Mouse (Mus musculus): ENCODE data around the gene Kif18a. TPM values are rescaled to one million over a fixed set of nuclear protein-coding genes. Genes with fewer than 3 reads are reported as not detected.

Gene Kif18a
- total and polyA plus RNA-seq, 2 experiments = 0.05 to 1.0 TPM

DNA sequence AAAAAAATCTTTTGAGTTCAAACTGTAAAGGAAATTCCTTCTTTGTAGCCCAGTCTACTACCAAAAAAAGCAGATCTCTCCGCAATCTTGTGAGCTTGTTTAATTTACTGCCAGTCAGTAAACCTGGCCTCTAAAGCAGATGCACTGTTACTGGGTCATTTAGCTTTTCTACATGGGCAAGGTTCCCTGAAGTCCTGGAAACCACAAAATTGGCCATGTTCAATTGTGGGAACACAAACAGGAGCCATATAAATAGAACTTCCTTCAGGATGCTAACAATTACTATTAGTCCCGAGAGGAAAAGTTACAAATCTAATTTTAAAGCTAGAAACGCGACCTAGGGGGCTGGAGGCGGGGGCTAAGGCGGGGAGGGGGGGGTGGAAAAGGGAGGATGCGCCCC, 2.9 kb upstream of the Kif18a start:
- no peaks in the 10 kb centered on the region for H3K79me2 ChIP-seq (ENCODE audit: control insufficient read depth, insufficient read depth, low read length)
- peak; percentile 46 for DNase-seq (ENCODE audit: extremely low read depth, low read depth, low spot score)
- TF ChIP-seq POLR2A (IDR thresholded peaks at IDR 0.05; ENCODE audit: extremely low read depth, insufficient read depth, low read length) (no peak), CTCF (IDR thresholded peaks at IDR 0.05; ENCODE audit: low read depth, low read length) (no peak)
- H3K9ac ChIP-seq (ENCODE audit: low read depth, low read length) = peak overlapping the region; percentile 80
- no peaks in the 10 kb centered on the region for H3K27me3 ChIP-seq (ENCODE audit: control insufficient read depth, insufficient read depth, low read length)
- 0 out of 2 replicates have a peak, but pooled peaks cover 3% of the 10 kb centered on the region for H3K4me1 ChIP-seq (ENCODE audit: control insufficient read depth, insufficient read depth, low read length)
- WGBS = 2% methylated on average over 7 of the region's 7 CpGs
- peak overlapping the region; percentile 72 for H3K4me3 ChIP-seq (ENCODE audit: insufficient read depth, low read depth, low read length)
- no peak overlapping the region for H3K27ac ChIP-seq (replicated peaks; ENCODE audit: insufficient read depth, low read depth, low read length)
- no peaks in the 10 kb centered on the region for H3K36me3 ChIP-seq (ENCODE audit: control insufficient read depth, insufficient read depth, low read length)

DNA sequence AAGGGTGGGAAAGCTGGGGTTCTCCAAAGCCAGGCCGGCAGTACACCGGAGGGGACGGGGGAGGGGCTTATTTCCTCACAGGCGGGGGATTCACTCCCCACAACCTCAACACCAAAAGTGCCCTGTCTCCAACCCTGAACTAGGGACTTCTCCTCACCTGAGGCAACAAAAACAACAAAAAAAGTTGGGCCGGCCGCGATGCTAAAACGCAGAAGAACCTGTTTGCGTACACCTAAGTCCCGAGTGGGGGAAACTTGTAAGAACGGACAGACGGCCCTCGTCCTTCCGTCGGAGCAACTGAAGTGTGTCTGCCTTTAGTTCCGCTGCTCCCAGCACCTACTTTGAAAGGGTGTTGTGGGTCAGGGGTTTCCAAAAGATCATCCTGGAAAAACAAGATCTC, 2.5 kb upstream of the Kif18a start:
- Histone ChIP-seq H3K4me3 (ENCODE audit: insufficient read depth, low read depth, low read length) (peak overlapping the region; percentile 72), H3K4me1 (ENCODE audit: control insufficient read depth, insufficient read depth, low read length) (0 out of 2 replicates have a peak, but pooled peaks cover 3% of the 10 kb centered on the region), H3K9ac (ENCODE audit: low read depth, low read length) (peak overlapping the region; percentile 80), H3K79me2 (ENCODE audit: control insufficient read depth, insufficient read depth, low read length) (no peaks in the 10 kb centered on the region), H3K36me3 (ENCODE audit: control insufficient read depth, insufficient read depth, low read length) (no peaks in the 10 kb centered on the region), H3K27ac (replicated peaks; ENCODE audit: insufficient read depth, low read depth, low read length) (0 out of 2 replicates have a peak overlapping the region, but pooled peaks have one; percentile 46), H3K27me3 (ENCODE audit: control insufficient read depth, insufficient read depth, low read length) (no peaks in the 10 kb centered on the region)
- peak; percentile 64 for DNase-seq (ENCODE audit: extremely low read depth, low read depth, low spot score)
- TF ChIP-seq POLR2A (IDR thresholded peaks at IDR 0.05; ENCODE audit: extremely low read depth, insufficient read depth, low read length) (no peak), CTCF (IDR thresholded peaks at IDR 0.05; ENCODE audit: low read depth, low read length) (no peak)
- under 1% methylated on average over 16 of the region's 16 CpGs for WGBS

DNA sequence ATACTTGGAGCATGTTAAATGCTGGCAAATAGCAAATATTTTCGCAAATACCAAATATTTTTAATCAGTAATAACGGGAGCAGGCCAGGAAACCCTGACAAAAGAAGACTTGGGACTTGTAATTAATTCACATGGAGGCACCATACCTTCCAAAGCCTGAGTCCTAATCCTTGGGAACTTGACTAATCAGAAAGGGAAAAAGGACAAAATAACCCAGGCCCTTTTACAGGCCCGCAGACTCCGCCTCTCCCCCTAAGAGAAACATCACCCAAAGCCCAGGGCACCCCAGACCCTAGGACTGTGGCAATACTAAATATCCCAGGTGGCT, 302 bp upstream of the Kif18a start:
- peak overlapping the region; percentile 40; the same call in 1 of the 2 replicates for H3K9ac ChIP-seq (ENCODE audit: low read depth, low read length)
- TF ChIP-seq POLR2A (IDR thresholded peaks at IDR 0.05; ENCODE audit: extremely low read depth, insufficient read depth, low read length) = no peak
- TF ChIP-seq CTCF (IDR thresholded peaks at IDR 0.05; ENCODE audit: low read depth, low read length) = no peak
- H3K27ac ChIP-seq (replicated peaks; ENCODE audit: insufficient read depth, low read depth, low read length) = no peak overlapping the region

DNA sequence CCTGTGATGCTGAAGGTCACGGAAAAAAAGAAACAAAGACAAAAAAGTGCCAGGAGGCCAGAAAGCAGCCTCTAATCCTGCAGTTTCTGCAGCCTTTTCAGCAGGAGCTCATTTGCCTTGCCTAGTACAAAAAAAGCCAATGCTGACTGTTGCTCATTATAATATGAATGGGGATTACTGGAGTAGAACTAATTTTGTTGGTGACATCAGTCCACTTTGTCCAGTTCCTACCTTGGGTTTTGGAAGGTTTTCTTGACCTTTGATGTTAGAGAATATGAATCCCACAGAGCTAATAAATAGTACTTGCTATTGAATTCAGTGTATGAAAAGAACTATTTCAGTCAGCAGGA, 778 bp downstream of the Kif18a start:
- H3K4me3 ChIP-seq (ENCODE audit: insufficient read depth, low read depth, low read length) = peak overlapping the region; percentile 86
- WGBS = 0% methylated on average over 1 of the region's 1 CpGs
- no peak for DNase-seq (ENCODE audit: extremely low read depth, low read depth, low spot score)
- no peaks in the 10 kb centered on the region; the same call in 1 of the 2 replicates for H3K79me2 ChIP-seq (ENCODE audit: control insufficient read depth, insufficient read depth, low read length)
- 0 out of 2 replicates have a peak, but pooled peaks cover 3% of the 10 kb centered on the region for H3K4me1 ChIP-seq (ENCODE audit: control insufficient read depth, insufficient read depth, low read length)
- H3K27ac ChIP-seq (replicated peaks; ENCODE audit: insufficient read depth, low read depth, low read length) = no peak overlapping the region
- no peaks in the 10 kb centered on the region for H3K27me3 ChIP-seq (ENCODE audit: control insufficient read depth, insufficient read depth, low read length)
- no peaks in the 10 kb centered on the region for H3K36me3 ChIP-seq (ENCODE audit: control insufficient read depth, insufficient read depth, low read length)
- no peak for TF ChIP-seq CTCF (IDR thresholded peaks at IDR 0.05; ENCODE audit: low read depth, low read length)
- no peak for TF ChIP-seq POLR2A (IDR thresholded peaks at IDR 0.05; ENCODE audit: extremely low read depth, insufficient read depth, low read length)
- no peak overlapping the region; the same call in 1 of the 2 replicates for H3K9ac ChIP-seq (ENCODE audit: low read depth, low read length)

More for the DNA sequence above, 302 bp upstream of the Kif18a start:
- WGBS = 6% methylated on average over 4 of the region's 4 CpGs
- no peaks in the 10 kb centered on the region for H3K27me3 ChIP-seq (ENCODE audit: control insufficient read depth, insufficient read depth, low read length)
- no peak for DNase-seq (ENCODE audit: extremely low read depth, low read depth, low spot score)
- peak overlapping the region; percentile 53 for H3K4me3 ChIP-seq (ENCODE audit: insufficient read depth, low read depth, low read length)
- H3K79me2 ChIP-seq (ENCODE audit: control insufficient read depth, insufficient read depth, low read length) = no peaks in the 10 kb centered on the region; the same call in 1 of the 2 replicates
- no peaks in the 10 kb centered on the region for H3K36me3 ChIP-seq (ENCODE audit: control insufficient read depth, insufficient read depth, low read length)
- 0 out of 2 replicates have a peak, but pooled peaks cover 3% of the 10 kb centered on the region for H3K4me1 ChIP-seq (ENCODE audit: control insufficient read depth, insufficient read depth, low read length)

DNA sequence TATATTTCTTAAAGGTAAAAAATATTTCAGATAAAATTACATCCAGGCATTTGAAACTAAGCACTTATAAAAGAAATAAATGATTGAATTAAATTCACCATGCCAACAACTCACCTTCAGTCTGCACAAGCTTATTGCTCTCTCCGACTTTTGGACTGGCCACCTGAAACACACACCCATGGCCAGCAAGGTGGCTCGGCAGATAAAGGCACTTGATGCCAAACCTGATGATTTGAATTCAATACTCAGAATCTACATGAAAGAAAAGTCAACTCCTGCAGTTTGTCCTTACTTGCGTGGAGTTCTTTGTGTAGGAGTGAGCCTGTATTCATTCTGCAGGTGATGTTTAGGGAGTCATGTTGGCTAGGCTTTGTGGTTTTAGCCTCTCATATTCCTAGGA, 3.6 kb downstream of the Kif18a start:
- WGBS = 96% methylated on average over 3 of the region's 3 CpGs
- Histone ChIP-seq H3K4me1 (ENCODE audit: control insufficient read depth, insufficient read depth, low read length) (0 out of 2 replicates have a peak, but pooled peaks cover 3% of the 10 kb centered on the region), H3K36me3 (ENCODE audit: control insufficient read depth, insufficient read depth, low read length) (no peaks in the 10 kb centered on the region), H3K79me2 (ENCODE audit: control insufficient read depth, insufficient read depth, low read length) (no peaks in the 10 kb centered on the region; the same call in 1 of the 2 replicates), H3K4me3 (ENCODE audit: insufficient read depth, low read depth, low read length) (no peak overlapping the region), H3K9ac (ENCODE audit: low read depth, low read length) (no peak overlapping the region), H3K27me3 (ENCODE audit: control insufficient read depth, insufficient read depth, low read length) (no peaks in the 10 kb centered on the region), H3K27ac (replicated peaks; ENCODE audit: insufficient read depth, low read depth, low read length) (no peak overlapping the region)
- no peak for DNase-seq (ENCODE audit: extremely low read depth, low read depth, low spot score)
- TF ChIP-seq POLR2A (IDR thresholded peaks at IDR 0.05; ENCODE audit: extremely low read depth, insufficient read depth, low read length) (no peak), CTCF (IDR thresholded peaks at IDR 0.05; ENCODE audit: low read depth, low read length) (no peak)

DNA sequence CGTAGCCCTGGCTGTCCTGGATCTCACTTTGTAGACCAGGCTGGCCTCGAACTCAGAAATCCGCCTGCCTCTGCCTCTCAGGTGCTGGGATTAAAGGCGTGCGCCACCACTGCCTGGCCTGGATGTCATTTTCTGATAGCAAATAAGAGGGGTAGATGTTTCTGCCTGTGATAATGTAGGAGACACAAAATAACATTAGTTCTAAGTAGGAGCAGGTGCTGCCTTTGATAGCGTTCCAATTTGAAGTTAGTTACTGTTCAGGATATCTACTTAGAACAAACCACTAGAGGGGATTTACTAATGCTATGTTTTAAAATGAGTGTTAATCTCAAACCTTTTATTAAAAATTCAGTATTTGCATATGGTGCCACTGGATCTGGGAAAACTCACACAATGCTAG, 8.8 kb downstream of the Kif18a start:
- no peak for DNase-seq (ENCODE audit: extremely low read depth, low read depth, low spot score)
- Histone ChIP-seq H3K27ac (replicated peaks; ENCODE audit: insufficient read depth, low read depth, low read length) (no peak overlapping the region), H3K4me3 (ENCODE audit: insufficient read depth, low read depth, low read length) (no peak overlapping the region), H3K36me3 (ENCODE audit: control insufficient read depth, insufficient read depth, low read length) (no peaks in the 10 kb centered on the region), H3K9ac (ENCODE audit: low read depth, low read length) (no peak overlapping the region), H3K4me1 (ENCODE audit: control insufficient read depth, insufficient read depth, low read length) (no peaks in the 10 kb centered on the region), H3K79me2 (ENCODE audit: control insufficient read depth, insufficient read depth, low read length) (no peaks in the 10 kb centered on the region; the same call in 1 of the 2 replicates), H3K27me3 (ENCODE audit: control insufficient read depth, insufficient read depth, low read length) (no peaks in the 10 kb centered on the region)
- TF ChIP-seq CTCF (IDR thresholded peaks at IDR 0.05; ENCODE audit: low read depth, low read length) = no peak
- no peak for TF ChIP-seq POLR2A (IDR thresholded peaks at IDR 0.05; ENCODE audit: extremely low read depth, insufficient read depth, low read length)
- WGBS = 94% methylated on average over 6 of the region's 6 CpGs

Measured in liver, adult 2 months (tissue).